Mouse (Mus musculus) left cerebral cortex, adult 11 months (tissue): ENCODE results near the gene Dhps.
"Not testable (repeated sequence)": the region's sequence is repeated elsewhere in the genome, so short reads cannot be mapped to it uniquely, and the experiment has no call there.

Source experiments
- DNase-seq: peaks from one replicate; pipeline ENCODE4 v3.0.0; 2022; ENCODE audit warnings: low spot score

The Dhps gene

GRCm38 (mm10) chr8:85062603-85063002, 9.0 kb upstream of the Dhps start:
- DNase-seq, result no peak

GRCm38 (mm10) chr8:85065213-85065612, 6.3 kb upstream of the Dhps start:
- DNase-seq, result no peak

GRCm38 (mm10) chr8:85067155-85067554, 4.4 kb upstream of the Dhps start:
- no peak for DNase-seq

GRCm38 (mm10) chr8:85067982-85068381, 3.6 kb upstream of the Dhps start, which contains the start of gene Gm5741:
Gene Gm5741, minus strand, starts transcription at chr8:85067982.
- no peak for DNase-seq

GRCm38 (mm10) chr8:85071041-85071440, 516 bp upstream of the Dhps start:
- no peak for DNase-seq

- no peak for DNase-seq
Observed at GRCm38 (mm10) chr8:85072364-85072929, 890 bp downstream of the Dhps start.

GRCm38 (mm10) chr8:85073041-85073612, 1.6 kb downstream of the Dhps start:
- DNase-seq, result no peak

- no peak for DNase-seq
Observed at GRCm38 (mm10) chr8:85074167-85074566, 2.6 kb downstream of the Dhps start.

- no peak for DNase-seq
Observed at GRCm38 (mm10) chr8:85074617-85075016, 3.1 kb downstream of the Dhps start.

- DNase-seq, result no peak
Observed at GRCm38 (mm10) chr8:85076001-85076400, 4.4 kb downstream of the Dhps start.

GRCm38 (mm10) chr8:85076993-85077392, 5.4 kb downstream of the Dhps start:
- peak; percentile 81 for DNase-seq

- no peak for DNase-seq
Observed at GRCm38 (mm10) chr8:85080214-85080531, 8.6 kb downstream of the Dhps start.

GRCm38 (mm10) chr8:85080532-85081215, 9.1 kb downstream of the Dhps start, which contains the start of gene Wdr83os:
Gene Wdr83os, plus strand, starts transcription at chr8:85080740.
- no peak for DNase-seq

- DNase-seq, result no peak
Observed at GRCm38 (mm10) chr8:85081216-85081555, 9.6 kb downstream of the Dhps start, which contains the start of gene Wdr83. Gene Wdr83, minus strand, starts transcription at chr8:85081306.

GRCm38 (mm10) chr8:85082169-85082568, 10.6 kb downstream of the Dhps start:
- not testable (repeated sequence) for DNase-seq

- peak; percentile 83 for DNase-seq
Observed at GRCm38 (mm10) chr8:85083108-85083813, 11.7 kb downstream of the Dhps start, which contains the start of gene Man2b1. Gene Man2b1, plus strand, starts transcription at chr8:85083270.

- no peak for DNase-seq
Observed at GRCm38 (mm10) chr8:85084633-85085032, 13.1 kb downstream of the Dhps start.

- no peak for DNase-seq
Observed at GRCm38 (mm10) chr8:85086238-85086637, 14.7 kb downstream of the Dhps start.

GRCm38 (mm10) chr8:85088771-85089170, 17.2 kb downstream of the Dhps start:
- DNase-seq, result no peak

GRCm38 (mm10) chr8:85090856-85091255, 19.3 kb downstream of the Dhps start:
- no peak for DNase-seq

- no peak for DNase-seq
Observed at GRCm38 (mm10) chr8:85091526-85092090, 20.1 kb downstream of the Dhps start.

- no peak for DNase-seq
Observed at GRCm38 (mm10) chr8:85095051-85095450, 23.5 kb downstream of the Dhps start.

GRCm38 (mm10) chr8:85095566-85095965, 24.0 kb downstream of the Dhps start:
- no peak for DNase-seq
